Mouse (Mus musculus) erythroblast, embryonic 14.5 days (primary cell): Measurements from ENCODE around the gene Gpr12.

Experiments
- GATA1 ChIP-seq: IDR thresholded peaks from 2 replicates; pipeline ENCODE4 v1.6.1; 2012; ENCODE audit warnings: low read length, inconsistent platforms, mixed read lengths
- TAL1 ChIP-seq: IDR thresholded peaks from 3 replicates; pipeline ENCODE4 v1.6.1; 2012; ENCODE audit warnings: low read length, inconsistent platforms, mixed read lengths

- TF ChIP-seq GATA1, result no peak
- no peak for TF ChIP-seq TAL1
Measured at GRCm38 (mm10) chr5:146599970-146600369, 14.9 kb upstream of the Gpr12 start.
